Mouse (Mus musculus) hindbrain, embryonic 15.5 days (tissue): Measurements from ENCODE around the gene Cwc27. TPM values are rescaled to one million over a fixed set of nuclear protein-coding genes. Genes with fewer than 3 reads are reported as not detected.
A peak's percentile ranks its signal among the peaks of the same experiment; 100 is the strongest.

ENCODE experiments used
- ATAC-seq: fragments of 200-750 bp; cut with Nextera tagmentation; 2 replicates; pipeline ENCODE4 v1.8.0; 2017; ENCODE audit warnings: low read depth, moderate number of reproducible peaks, moderate TSS enrichment; ENCODE audit not compliant: low FRiP score
- H3K27ac ChIP-seq: fragments of 300-500 bp; sonication (generic); replicated peaks from 2 replicates; pipeline ENCODE4 v1.5.1; 2015; ENCODE audit warnings: mild to moderate bottlenecking, inconsistent platforms
- H3K27me3 ChIP-seq: fragments of 300-500 bp; sonication (generic); 2 replicates; pipeline ENCODE4 v1.6.1; 2015; ENCODE audit warnings: control low read depth, inconsistent platforms
- H3K36me3 ChIP-seq: fragments of 300-500 bp; sonication (generic); 2 replicates; pipeline ENCODE4 v1.6.1; 2015; ENCODE audit warnings: control low read depth, inconsistent platforms
- H3K4me1 ChIP-seq: fragments of 300-500 bp; sonication (generic); replicated peaks from 2 replicates; pipeline ENCODE4 v1.6.1; 2015; ENCODE audit warnings: control low read depth, inconsistent platforms
- H3K4me2 ChIP-seq: fragments of 300-500 bp; sonication (generic); 2 replicates; pipeline ENCODE4 v1.6.1; 2015; ENCODE audit warnings: moderate library complexity, mild to moderate bottlenecking, inconsistent platforms
- H3K4me3 ChIP-seq: fragments of 300-500 bp; sonication (generic); 2 replicates; pipeline ENCODE4 v1.5.1; 2015; ENCODE audit warnings: mild to moderate bottlenecking, inconsistent platforms
- H3K9ac ChIP-seq: fragments of 300-500 bp; sonication (generic); 2 replicates; pipeline ENCODE4 v1.6.1; 2015; ENCODE audit warnings: inconsistent platforms
- H3K9me3 ChIP-seq: fragments of 300-500 bp; sonication (generic); 2 replicates; pipeline ENCODE4 v1.6.1; 2016; ENCODE audit warnings: control low read depth, inconsistent platforms
- WGBS: fragments of 180-500 bp; shearing (Covaris S2); methylation state at CpG from one replicate; pipeline ENCODE4 v1.1.7; 2015; 5-methylcytosine and 5-hydroxymethylcytosine counted together
- polyA plus RNA-seq: library from polyadenylated mRNA; unstranded; fragments of >200 nt; fragmentation: Nextera tagmentation; extraction: Ambion mirVana; gene quantifications from 2 replicates; pipeline ENCODE4 v1.2.1, GENCODE M21; 2015

The Cwc27 gene
- polyA plus RNA-seq, 1 experiment from 2014 or later = 19.9 TPM

- Histone ChIP-seq H3K9me3 (no peaks in the 10 kb centered on the region), H3K36me3 (0 out of 2 replicates have a peak, but pooled peaks cover 4% of the 10 kb centered on the region), H3K27ac (no peak overlapping the region), H3K27me3 (no peaks in the 10 kb centered on the region), H3K9ac (no peak overlapping the region), H3K4me2 (no peak overlapping the region), H3K4me1 (no peaks in the 10 kb centered on the region), H3K4me3 (no peak overlapping the region)
- WGBS = 96% methylated on average over 9 of the region's 9 CpGs
- ATAC-seq = no peak
Observed at GRCm38 (mm10) chr13:104661188-104661587, 155.8 kb downstream of the Cwc27 start.

GRCm38 (mm10) chr13:104660042-104660680, 156.8 kb downstream of the Cwc27 start:
- no peak overlapping the region for H3K4me2 ChIP-seq
- H3K36me3 ChIP-seq = 0 out of 2 replicates have a peak, but pooled peaks cover 4% of the 10 kb centered on the region
- H3K9me3 ChIP-seq = no peaks in the 10 kb centered on the region
- H3K27ac ChIP-seq = no peak overlapping the region
- no peak overlapping the region for H3K9ac ChIP-seq
- 93% methylated on average over 7 of the region's 7 CpGs for WGBS
- H3K4me3 ChIP-seq = no peak overlapping the region
- H3K27me3 ChIP-seq = no peaks in the 10 kb centered on the region
- no peaks in the 10 kb centered on the region for H3K4me1 ChIP-seq
- ATAC-seq = no peak

DNA sequence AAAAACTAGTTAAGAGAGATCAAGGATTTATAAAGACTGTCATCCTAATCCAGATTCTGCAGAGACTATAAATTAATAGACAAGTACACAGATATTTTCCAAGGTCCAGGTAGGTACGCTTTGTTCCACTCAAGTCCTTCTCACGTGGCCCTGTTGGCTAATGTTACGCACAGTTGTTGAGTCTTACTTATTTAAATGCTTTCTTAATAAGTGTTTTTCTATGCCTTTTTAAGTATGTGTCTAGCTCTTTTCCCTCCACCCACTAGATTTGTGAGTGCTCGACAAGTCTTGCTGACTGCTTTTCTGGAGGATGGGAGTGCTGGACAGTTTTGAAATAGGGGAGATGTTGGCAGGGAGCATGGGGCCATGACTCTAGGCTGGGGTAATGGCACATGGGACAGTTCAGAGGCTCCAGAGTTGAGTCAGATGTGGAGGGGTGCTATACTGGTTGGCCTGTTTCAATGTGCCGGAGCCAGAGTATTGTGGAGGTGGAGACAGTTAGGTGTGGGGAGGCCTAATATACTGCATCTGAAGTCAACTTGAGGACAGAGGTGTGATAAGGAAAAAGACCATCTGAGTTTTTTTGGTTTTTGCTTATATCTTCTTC, 160.2 kb downstream of the Cwc27 start:
- no peak for ATAC-seq
- no peaks in the 10 kb centered on the region for H3K4me1 ChIP-seq
- no peak overlapping the region for H3K4me3 ChIP-seq
- 97% methylated on average over 5 of the region's 5 CpGs for WGBS
- no peak overlapping the region for H3K4me2 ChIP-seq
- H3K9ac ChIP-seq = no peak overlapping the region
- H3K27me3 ChIP-seq = no peaks in the 10 kb centered on the region
- no peaks in the 10 kb centered on the region for H3K9me3 ChIP-seq
- H3K36me3 ChIP-seq = 0 out of 2 replicates have a peak, but pooled peaks cover 4% of the 10 kb centered on the region
- no peak overlapping the region for H3K27ac ChIP-seq

DNA sequence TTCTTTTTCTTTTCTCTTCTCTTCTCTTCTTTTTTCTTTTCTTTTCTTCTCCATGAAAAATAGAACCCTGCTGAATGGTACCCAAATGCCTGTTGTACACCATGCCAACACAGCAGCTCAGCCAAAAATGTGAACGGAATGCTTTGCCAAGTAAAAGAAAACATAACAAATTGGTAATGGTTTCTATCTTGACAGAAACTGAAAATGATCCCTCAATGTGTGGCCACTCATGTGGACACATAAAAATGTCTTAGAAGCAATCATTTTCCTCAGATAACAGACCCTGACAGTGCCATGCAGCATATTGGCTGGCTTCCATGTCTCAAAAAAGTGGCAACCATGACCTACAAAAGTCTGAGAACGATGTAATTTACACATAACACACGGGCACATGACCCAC, 161.8 kb downstream of the Cwc27 start:
- no peak overlapping the region for H3K9ac ChIP-seq
- ATAC-seq = peak; percentile 51; the same call in 1 of the 2 replicates
- no peaks in the 10 kb centered on the region for H3K27me3 ChIP-seq
- no peaks in the 10 kb centered on the region for H3K4me1 ChIP-seq
- no peak overlapping the region for H3K4me2 ChIP-seq
- no peaks in the 10 kb centered on the region for H3K9me3 ChIP-seq
- H3K4me3 ChIP-seq = no peak overlapping the region
- no peaks in the 10 kb centered on the region for H3K36me3 ChIP-seq
- 48% methylated on average over 3 of the region's 3 CpGs for WGBS
- H3K27ac ChIP-seq = no peak overlapping the region

GRCm38 (mm10) chr13:104651763-104652162, 165.2 kb downstream of the Cwc27 start:
- no peak for ATAC-seq
- H3K27me3 ChIP-seq = no peaks in the 10 kb centered on the region
- H3K27ac ChIP-seq = no peak overlapping the region
- no peak overlapping the region for H3K9ac ChIP-seq
- H3K4me3 ChIP-seq = no peak overlapping the region
- WGBS = 85% methylated on average over 2 of the region's 2 CpGs
- H3K36me3 ChIP-seq = no peaks in the 10 kb centered on the region
- H3K4me1 ChIP-seq = no peaks in the 10 kb centered on the region
- no peaks in the 10 kb centered on the region for H3K9me3 ChIP-seq
- H3K4me2 ChIP-seq = no peak overlapping the region

- H3K4me1 ChIP-seq = no peaks in the 10 kb centered on the region
- no peak overlapping the region for H3K27ac ChIP-seq
- H3K27me3 ChIP-seq = no peaks in the 10 kb centered on the region
- no peak overlapping the region for H3K4me2 ChIP-seq
- no peaks in the 10 kb centered on the region for H3K9me3 ChIP-seq
- H3K9ac ChIP-seq = no peak overlapping the region
- WGBS = 92% methylated on average over 2 of the region's 2 CpGs
- H3K4me3 ChIP-seq = no peak overlapping the region
- ATAC-seq = no peak
- H3K36me3 ChIP-seq = no peaks in the 10 kb centered on the region
Observed at GRCm38 (mm10) chr13:104650654-104651053, 166.3 kb downstream of the Cwc27 start.

DNA sequence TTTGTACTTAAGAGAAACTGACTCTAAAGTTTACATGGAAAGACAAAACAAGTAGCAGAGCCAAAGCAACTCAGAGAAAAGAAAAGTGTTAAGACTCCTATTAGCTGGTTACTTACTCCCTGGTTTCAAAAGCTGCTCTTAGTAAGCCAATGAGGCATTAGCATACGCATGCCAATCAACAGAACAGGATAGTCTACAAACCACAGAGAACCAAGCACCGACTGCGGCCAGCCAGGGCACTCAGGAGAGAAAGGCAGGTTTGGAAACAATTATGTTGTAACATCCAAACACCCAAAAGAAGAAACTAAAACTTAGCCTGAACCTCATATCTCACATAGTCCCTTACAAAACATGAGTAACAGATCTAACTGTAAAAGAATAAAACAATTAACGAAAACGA, 166.8 kb downstream of the Cwc27 start:
- no peak for ATAC-seq
- H3K27ac ChIP-seq = no peak overlapping the region
- no peak overlapping the region for H3K4me3 ChIP-seq
- no peaks in the 10 kb centered on the region for H3K9me3 ChIP-seq
- H3K27me3 ChIP-seq = no peaks in the 10 kb centered on the region
- H3K36me3 ChIP-seq = no peaks in the 10 kb centered on the region
- no peaks in the 10 kb centered on the region for H3K4me1 ChIP-seq
- H3K4me2 ChIP-seq = no peak overlapping the region
- H3K9ac ChIP-seq = no peak overlapping the region
- 73% methylated on average over 5 of the region's 5 CpGs for WGBS

DNA sequence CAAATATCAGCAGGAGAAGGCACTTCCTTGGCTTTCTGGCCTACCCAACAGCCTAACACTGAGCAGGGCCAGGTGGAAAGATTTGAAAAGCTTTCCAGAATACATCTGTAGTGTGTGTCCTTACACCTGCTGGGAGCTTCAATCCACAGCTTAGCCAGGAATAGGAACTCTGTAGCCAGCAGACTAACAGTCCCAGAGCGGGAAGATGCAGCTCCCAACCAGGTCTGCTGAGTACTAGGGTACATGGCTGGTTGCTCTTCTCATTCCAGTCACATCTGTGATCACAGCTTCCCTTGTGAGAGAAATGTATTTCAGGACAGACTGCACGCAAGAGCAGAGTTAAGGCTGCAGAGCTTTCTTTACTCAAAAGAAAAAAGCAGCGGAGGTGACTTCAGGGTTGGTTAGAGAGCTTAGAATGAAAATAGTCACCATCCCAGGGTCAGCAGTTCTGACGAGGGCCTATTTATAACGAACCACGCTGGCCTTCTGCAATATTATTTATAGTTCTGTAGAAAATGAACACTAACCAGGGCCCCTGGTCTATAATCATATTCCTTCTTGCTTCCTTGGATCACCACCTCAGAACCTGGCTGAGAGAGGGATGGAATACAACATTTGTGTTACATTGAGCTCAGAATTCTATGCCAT, 171.0 kb downstream of the Cwc27 start:
- no peak overlapping the region for H3K9ac ChIP-seq
- no peaks in the 10 kb centered on the region for H3K27me3 ChIP-seq
- WGBS = 92% methylated on average over 6 of the region's 6 CpGs
- H3K4me3 ChIP-seq = no peak overlapping the region
- H3K36me3 ChIP-seq = no peaks in the 10 kb centered on the region
- no peaks in the 10 kb centered on the region for H3K4me1 ChIP-seq
- ATAC-seq = no peak
- H3K9me3 ChIP-seq = no peaks in the 10 kb centered on the region
- H3K4me2 ChIP-seq = no peak overlapping the region
- H3K27ac ChIP-seq = no peak overlapping the region

DNA sequence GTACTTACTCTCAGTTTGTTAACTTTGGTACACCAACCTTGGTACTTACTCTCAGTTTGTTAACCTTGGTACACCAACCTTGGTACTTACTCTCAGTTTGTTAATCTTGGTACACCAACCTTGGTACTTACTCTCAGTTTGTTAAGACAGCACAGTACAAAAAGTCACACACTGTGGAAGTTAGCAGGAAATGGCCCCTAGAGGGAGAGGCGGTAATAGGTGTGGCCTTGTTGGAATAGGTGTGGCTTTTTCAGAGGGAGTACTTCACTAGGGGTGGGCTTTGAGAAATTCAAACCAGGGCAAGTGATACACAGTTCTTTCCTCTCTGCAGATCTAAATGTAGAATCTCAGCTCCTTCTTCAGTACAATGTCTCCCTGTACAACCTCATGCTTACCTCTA, 172.8 kb downstream of the Cwc27 start:
- no peaks in the 10 kb centered on the region for H3K36me3 ChIP-seq
- no peaks in the 10 kb centered on the region for H3K4me1 ChIP-seq
- no peaks in the 10 kb centered on the region for H3K27me3 ChIP-seq
- WGBS = 86% methylated on average over 1 of the region's 1 CpGs
- no peak overlapping the region for H3K9ac ChIP-seq
- no peak for ATAC-seq
- H3K9me3 ChIP-seq = no peaks in the 10 kb centered on the region
- no peak overlapping the region for H3K4me2 ChIP-seq
- no peak overlapping the region for H3K4me3 ChIP-seq
- H3K27ac ChIP-seq = no peak overlapping the region

GRCm38 (mm10) chr13:104640694-104641454, 176.1 kb downstream of the Cwc27 start:
- no peak for ATAC-seq
- H3K27ac ChIP-seq = no peak overlapping the region
- no peak overlapping the region for H3K4me3 ChIP-seq
- 84% methylated on average over 5 of the region's 5 CpGs for WGBS
- no peaks in the 10 kb centered on the region for H3K27me3 ChIP-seq
- H3K9ac ChIP-seq = no peak overlapping the region
- no peaks in the 10 kb centered on the region for H3K9me3 ChIP-seq
- H3K4me2 ChIP-seq = no peak overlapping the region
- no peaks in the 10 kb centered on the region for H3K4me1 ChIP-seq
- H3K36me3 ChIP-seq = 0 out of 2 replicates have a peak, but pooled peaks cover 4% of the 10 kb centered on the region

GRCm38 (mm10) chr13:104638988-104639387, 178.0 kb downstream of the Cwc27 start:
- 94% methylated on average over 3 of the region's 3 CpGs for WGBS
- Histone ChIP-seq H3K27me3 (no peaks in the 10 kb centered on the region), H3K9ac (no peak overlapping the region), H3K4me1 (no peaks in the 10 kb centered on the region), H3K36me3 (0 out of 2 replicates have a peak, but pooled peaks cover 4% of the 10 kb centered on the region), H3K4me2 (no peak overlapping the region), H3K4me3 (no peak overlapping the region), H3K27ac (no peak overlapping the region), H3K9me3 (no peaks in the 10 kb centered on the region)
- no peak for ATAC-seq

DNA sequence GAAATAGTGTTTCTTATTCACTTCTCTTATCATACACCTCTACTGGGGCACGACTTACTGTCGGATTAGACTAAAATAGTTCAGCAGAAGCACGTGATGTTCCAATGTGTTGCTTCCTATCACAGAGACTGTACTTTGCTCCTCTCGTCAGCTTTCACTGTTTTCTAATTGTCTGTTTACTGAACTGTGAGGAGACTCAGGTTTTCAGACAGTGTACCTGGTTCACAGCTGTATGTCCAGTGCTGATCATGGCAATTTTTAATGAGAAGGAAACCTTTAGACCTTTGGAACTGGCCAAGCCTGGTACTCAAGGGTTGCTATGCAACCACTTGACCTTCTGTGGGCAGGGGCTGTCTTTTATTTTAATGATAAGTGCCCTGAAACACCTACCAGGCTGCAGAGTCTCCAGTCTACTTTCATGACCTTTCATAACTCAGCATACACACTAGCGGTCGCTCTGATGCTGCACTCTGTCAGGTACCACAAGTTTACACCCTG, 180.9 kb downstream of the Cwc27 start:
- no peak for ATAC-seq

More for the DNA sequence above, 180.9 kb downstream of the Cwc27 start:
- Histone ChIP-seq H3K4me2 (no peak overlapping the region), H3K36me3 (0 out of 2 replicates have a peak, but pooled peaks cover 4% of the 10 kb centered on the region), H3K27me3 (no peaks in the 10 kb centered on the region), H3K9me3 (no peaks in the 10 kb centered on the region), H3K4me3 (no peak overlapping the region), H3K9ac (no peak overlapping the region), H3K4me1 (no peaks in the 10 kb centered on the region), H3K27ac (no peak overlapping the region)
- 90% methylated on average over 6 of the region's 6 CpGs for WGBS
